Mouse (Mus musculus) liver, embryonic 16.5 days (tissue): ENCODE measurements around the gene Bub3. TPM values are rescaled to one million over a fixed set of nuclear protein-coding genes. Genes with fewer than 3 reads are reported as not detected.

Experiments used
- ATAC-seq: fragments of 200-750 bp; cut with Nextera tagmentation; 2 replicates; pipeline ENCODE4 v1.8.0; 2017; ENCODE audit warnings: low read depth, mild to moderate bottlenecking, moderate number of reproducible peaks, moderate library complexity
- H3K27ac ChIP-seq: fragments of 300-500 bp; sonication (generic); 2 replicates; pipeline ENCODE4 v1.5.1; 2014; ENCODE audit warnings: mild to moderate bottlenecking, low read length
- H3K27me3 ChIP-seq: fragments of 300-500 bp; sonication (generic); 2 replicates; pipeline ENCODE4 v1.6.1; 2014; ENCODE audit warnings: low read depth, low read length, mixed read lengths; ENCODE audit not compliant: control insufficient read depth, insufficient read depth
- H3K36me3 ChIP-seq: fragments of 300-500 bp; sonication (generic); 2 replicates; pipeline ENCODE4 v1.6.1; 2014; ENCODE audit warnings: mild to moderate bottlenecking; ENCODE audit not compliant: control insufficient read depth, insufficient read depth
- H3K4me1 ChIP-seq: fragments of 300-500 bp; sonication (generic); 2 replicates; pipeline ENCODE4 v1.6.1; 2014; ENCODE audit warnings: low read depth, low read length, mixed read lengths; ENCODE audit not compliant: control insufficient read depth
- H3K4me2 ChIP-seq: fragments of 300-500 bp; sonication (generic); 2 replicates; pipeline ENCODE4 v1.6.1; 2014; ENCODE audit warnings: low read depth, low read length, mixed read lengths
- H3K4me3 ChIP-seq: fragments of 300-500 bp; sonication (generic); 2 replicates; pipeline ENCODE4 v1.5.1; 2014; ENCODE audit warnings: low read depth, mild to moderate bottlenecking, low read length
- H3K9ac ChIP-seq: fragments of 300-500 bp; sonication (generic); 2 replicates; pipeline ENCODE4 v1.6.1; 2014; ENCODE audit warnings: low read depth, low read length
- H3K9me3 ChIP-seq: fragments of 300-500 bp; sonication (generic); replicated peaks from 2 replicates; pipeline ENCODE4 v1.6.1; 2016; ENCODE audit warnings: low read length; ENCODE audit not compliant: control insufficient read depth
- WGBS: fragments of 180-500 bp; shearing (Covaris S2); extraction: QIAGEN DNeasy Blood & Tissue Kit; methylation state at CpG from one replicate; pipeline ENCODE4 v1.1.7; 2014; ENCODE audit not compliant: insufficient replicate concordance; 5-methylcytosine and 5-hydroxymethylcytosine counted together
- polyA plus RNA-seq: library from polyadenylated mRNA; unstranded; fragments of >200 nt; fragmentation: Nextera tagmentation; extraction: Ambion mirVana; gene quantifications from 2 replicates; pipeline ENCODE4 v1.2.1, GENCODE M21; 2015

The Bub3 gene
- polyA plus RNA-seq, 1 experiment from 2014 or later = 92.4 TPM

DNA sequence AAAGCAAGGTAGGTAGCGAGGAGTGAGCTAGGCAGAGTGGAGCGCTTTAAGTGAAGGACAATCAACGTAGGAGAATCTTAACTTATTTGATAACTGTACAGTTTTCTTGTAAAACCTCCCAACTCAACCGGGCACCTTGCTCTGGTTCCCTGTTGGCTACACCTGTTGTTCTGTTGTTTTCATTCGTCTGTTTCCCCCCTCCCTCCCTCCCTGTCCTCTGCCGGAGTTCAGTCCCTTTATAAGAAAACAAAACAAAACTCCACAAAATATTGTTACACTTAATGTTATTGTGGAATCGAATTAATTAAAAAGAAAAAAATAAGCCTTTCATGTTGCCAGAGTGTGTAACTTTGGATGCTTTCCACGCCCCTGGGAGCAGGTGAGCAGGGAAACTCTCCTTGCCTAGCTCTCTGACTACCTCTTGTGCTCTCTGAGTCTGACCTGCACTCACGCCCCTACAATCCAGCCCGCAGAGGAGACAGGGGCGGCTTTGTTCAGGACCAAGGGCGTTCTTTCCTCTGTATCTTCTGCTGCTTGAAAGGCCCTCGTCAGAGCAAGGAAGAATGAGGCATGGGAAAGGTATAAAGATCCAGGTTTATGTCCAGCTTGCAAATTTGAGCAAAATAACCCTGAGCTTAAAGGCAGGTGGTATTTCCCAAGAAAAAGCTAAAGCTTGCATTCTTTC lies 14.2 kb upstream of the Bub3 start:
- H3K4me1 ChIP-seq = no peaks in the 10 kb centered on the region; the same call in 1 of the 2 replicates
- no peaks in the 10 kb centered on the region for H3K36me3 ChIP-seq
- no peak overlapping the region for H3K4me3 ChIP-seq
- no peak overlapping the region for H3K4me2 ChIP-seq
- 4% methylated on average over 13 of the region's 13 CpGs for WGBS
- no peak for ATAC-seq
- peaks cover 100% of the 10 kb centered on the region for H3K27me3 ChIP-seq
- no peaks in the 10 kb centered on the region for H3K9me3 ChIP-seq
- H3K27ac ChIP-seq = no peak overlapping the region
- H3K9ac ChIP-seq = no peak overlapping the region

- no peak overlapping the region for H3K9ac ChIP-seq
- ATAC-seq = no peak
- no peak overlapping the region for H3K4me2 ChIP-seq
- no peak overlapping the region for H3K27ac ChIP-seq
- H3K4me3 ChIP-seq = no peak overlapping the region
- no peaks in the 10 kb centered on the region for H3K36me3 ChIP-seq
- H3K4me1 ChIP-seq = no peaks in the 10 kb centered on the region; the same call in 1 of the 2 replicates
- H3K9me3 ChIP-seq = no peaks in the 10 kb centered on the region
- H3K27me3 ChIP-seq = peaks cover 100% of the 10 kb centered on the region
- WGBS = 2% methylated on average over 2 of the region's 2 CpGs
These were observed 13.6 kb upstream of the Bub3 start for GRCm38 (mm10) chr7:131546423-131546822.

- Histone ChIP-seq H3K27ac (no peak overlapping the region), H3K4me2 (no peak overlapping the region), H3K4me1 (no peaks in the 10 kb centered on the region; the same call in 1 of the 2 replicates), H3K4me3 (no peak overlapping the region), H3K27me3 (peaks cover 100% of the 10 kb centered on the region), H3K9ac (no peak overlapping the region), H3K36me3 (no peaks in the 10 kb centered on the region), H3K9me3 (no peaks in the 10 kb centered on the region)
- ATAC-seq = no peak
- 2% methylated on average over 5 of the region's 5 CpGs for WGBS
These were observed 12.5 kb upstream of the Bub3 start for GRCm38 (mm10) chr7:131547481-131547880.

GRCm38 (mm10) chr7:131548473-131548872 lies 11.5 kb upstream of the Bub3 start, which contains the start of gene Hmx2:
Gene Hmx2 (plus strand): TSS chr7:131548773.
- no peaks in the 10 kb centered on the region for H3K4me1 ChIP-seq
- no peak within 1 kb of the TSS for H3K4me2 ChIP-seq
- 4% methylated on average over 3 of the region's 3 CpGs for WGBS
- H3K27me3 ChIP-seq = peaks cover 100% of the 10 kb centered on the region
- ATAC-seq = no peak
- no peak within 1 kb of the TSS for H3K27ac ChIP-seq
- no peaks in the 10 kb centered on the region for H3K36me3 ChIP-seq
- H3K4me3 ChIP-seq = no peak within 1 kb of the TSS
- no peaks in the 10 kb centered on the region for H3K9me3 ChIP-seq
- no peak within 1 kb of the TSS for H3K9ac ChIP-seq

DNA sequence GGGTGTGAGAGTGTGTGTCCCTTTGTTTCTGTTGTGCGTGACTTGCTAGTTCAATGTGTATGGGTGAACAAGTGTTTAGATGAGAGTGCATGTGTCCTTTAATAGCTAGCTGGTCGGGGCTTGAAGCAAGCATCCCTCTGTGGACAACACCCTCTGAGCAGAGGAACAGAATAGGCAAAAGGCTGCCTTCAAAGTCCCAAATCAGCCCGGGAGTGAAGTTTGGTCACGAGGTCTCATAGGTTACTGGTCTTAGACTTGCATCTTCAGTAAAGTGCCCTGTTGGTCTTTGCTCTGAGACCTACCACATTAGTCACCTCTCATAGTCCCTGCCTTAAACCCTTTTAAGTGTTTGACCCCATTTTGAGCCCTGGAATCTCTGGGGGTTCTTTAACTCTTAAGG lies 8.6 kb upstream of the Bub3 start:
- H3K4me1 ChIP-seq = no peaks in the 10 kb centered on the region
- ATAC-seq = no peak
- WGBS = 3% methylated on average over 4 of the region's 4 CpGs
- no peak overlapping the region for H3K4me2 ChIP-seq
- no peaks in the 10 kb centered on the region for H3K36me3 ChIP-seq
- H3K4me3 ChIP-seq = no peak overlapping the region
- H3K27me3 ChIP-seq = peaks cover 100% of the 10 kb centered on the region
- no peaks in the 10 kb centered on the region for H3K9me3 ChIP-seq
- H3K27ac ChIP-seq = no peak overlapping the region
- no peak overlapping the region for H3K9ac ChIP-seq

DNA sequence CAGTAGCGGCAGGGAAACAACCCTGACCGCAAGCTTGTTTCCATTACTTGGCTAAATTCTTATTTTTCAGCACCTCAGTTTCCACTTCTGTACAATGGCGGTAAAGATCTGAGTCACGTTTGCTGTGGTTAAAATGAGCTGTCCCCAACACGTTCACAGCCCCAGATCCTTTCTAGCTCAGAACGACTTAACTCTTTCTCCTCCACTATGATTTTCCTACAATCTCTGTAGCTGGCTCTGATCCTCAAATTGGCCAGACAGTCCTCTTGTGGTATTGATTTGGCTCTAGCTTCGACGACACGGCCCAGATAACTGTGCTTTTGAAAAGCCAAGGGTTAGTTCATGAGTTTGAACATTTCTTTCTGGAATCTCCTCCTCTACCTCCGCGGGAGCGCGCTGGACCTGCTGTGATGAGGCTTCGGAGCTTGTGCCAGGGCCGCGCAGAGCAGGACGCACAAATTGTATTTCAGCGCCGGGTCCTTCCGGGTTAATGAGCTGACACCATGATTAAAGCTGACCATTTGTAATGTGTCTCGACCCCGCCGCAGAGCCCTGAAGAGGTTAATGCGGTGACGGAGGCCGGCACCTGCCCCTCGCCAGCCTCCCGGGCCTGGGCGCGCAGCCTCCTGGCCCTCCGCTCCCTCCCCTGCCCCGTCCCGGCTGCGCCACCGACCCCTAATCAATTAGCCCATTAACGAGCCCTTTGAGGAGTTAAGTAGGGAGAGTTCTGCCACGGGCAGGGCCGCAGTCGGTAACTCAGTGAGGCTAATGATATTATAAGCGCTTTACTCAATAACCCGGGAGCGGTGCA lies 7.9 kb upstream of the Bub3 start:
- Histone ChIP-seq H3K4me1 (no peaks in the 10 kb centered on the region), H3K27ac (no peak overlapping the region), H3K9me3 (no peaks in the 10 kb centered on the region), H3K4me2 (no peak overlapping the region), H3K4me3 (no peak overlapping the region), H3K36me3 (no peaks in the 10 kb centered on the region), H3K27me3 (peaks cover 100% of the 10 kb centered on the region), H3K9ac (no peak overlapping the region)
- 2% methylated on average over 42 of the region's 42 CpGs for WGBS
- ATAC-seq = no peak

DNA sequence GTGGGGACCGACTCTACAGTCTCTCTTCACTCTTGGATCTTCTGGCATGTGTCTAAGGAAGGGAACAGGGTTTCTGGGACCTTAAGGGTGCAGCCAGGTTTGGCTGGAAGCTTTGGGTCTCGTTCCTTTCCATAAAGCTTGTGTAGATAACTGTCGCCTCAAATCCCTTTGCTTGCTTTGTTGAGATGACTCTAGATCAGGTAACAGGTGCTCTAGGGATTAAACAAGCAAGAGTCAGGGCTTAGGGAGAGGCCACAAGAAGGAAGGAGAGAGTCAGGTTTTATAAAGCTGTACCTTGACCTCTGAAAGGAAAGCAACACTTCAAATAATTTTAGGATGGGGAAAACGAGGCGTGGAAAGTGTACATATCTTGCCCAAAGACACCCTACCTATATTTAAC lies 7.2 kb upstream of the Bub3 start:
- ATAC-seq = no peak
- no peak overlapping the region for H3K9ac ChIP-seq
- no peak overlapping the region for H3K27ac ChIP-seq
- no peak overlapping the region for H3K4me2 ChIP-seq
- H3K36me3 ChIP-seq = no peaks in the 10 kb centered on the region
- no peaks in the 10 kb centered on the region for H3K4me1 ChIP-seq
- no peaks in the 10 kb centered on the region for H3K9me3 ChIP-seq
- WGBS = 2% methylated on average over 5 of the region's 5 CpGs
- peaks cover 100% of the 10 kb centered on the region for H3K27me3 ChIP-seq
- no peak overlapping the region for H3K4me3 ChIP-seq

- Histone ChIP-seq H3K36me3 (no peaks in the 10 kb centered on the region), H3K9me3 (no peaks in the 10 kb centered on the region), H3K9ac (no peak overlapping the region), H3K4me1 (no peaks in the 10 kb centered on the region), H3K4me2 (peak overlapping the region; percentile 30; the same call in 1 of the 2 replicates), H3K27me3 (peaks cover 99% of the 10 kb centered on the region), H3K27ac (no peak overlapping the region), H3K4me3 (peak overlapping the region; percentile 34)
- 0% methylated on average over 38 of the region's 39 CpGs for WGBS
- 0 out of 2 replicates have a peak, but pooled peaks have one; percentile 16 for ATAC-seq
These were observed 6.2 kb upstream of the Bub3 start for GRCm38 (mm10) chr7:131553771-131554175.
